ENCODE assay signal across 9 mouse cellular contexts in genomic region chr1:186189390-186189789, GRCm38 (mm10).
DNase-seq lines count a peak whose midpoint lies in the region; ATAC-seq and TF ChIP-seq lines count a peak whose summit lies in the region.
"Had no signal": no experiment of that assay in that cellular context is flagged by ENCODE, and none has a peak within 500 bp of the region (broad histone marks: within the 10 kb centered on the region; RNA-seq: fewer than 3 reads in every experiment).

No protein-coding gene starts in this region.

- peak overlapping the region; percentile 55; the same call in 1 of the 2 replicates for H3K27ac ChIP-seq in lung, embryonic 14.5 days (ENCODE audit: low read depth)
- H3K27ac ChIP-seq: liver, embryonic 13.5 days had no signal

- no peaks in the 10 kb centered on the region for H3K36me3 ChIP-seq in lung, embryonic 14.5 days (ENCODE audit: insufficient read depth)
- H3K36me3 ChIP-seq: liver, embryonic 13.5 days had no signal

- H3K9me3 ChIP-seq in lung, embryonic 14.5 days (ENCODE audit: low read depth, low read length) = no peaks in the 10 kb centered on the region
- H3K9me3 ChIP-seq: liver, embryonic 13.5 days had no signal

- TF ChIP-seq CTCF in lung, embryonic 14.5 days (IDR thresholded peaks at IDR 0.05; ENCODE audit: low read depth) = peak; percentile 36

- H3K4me2 ChIP-seq in lung, embryonic 14.5 days = no peak overlapping the region
- H3K4me2 ChIP-seq: liver, embryonic 13.5 days had no signal

- 0 out of 2 replicates have a peak, but pooled peaks cover 2% of the 10 kb centered on the region for H3K4me1 ChIP-seq in lung, embryonic 14.5 days (ENCODE audit: insufficient read depth)
- H3K4me1 ChIP-seq: liver, embryonic 13.5 days had no signal

- H3K4me3 ChIP-seq in lung, embryonic 14.5 days (ENCODE audit: low read depth, low read length) = no peak overlapping the region
- H3K4me3 ChIP-seq: liver, embryonic 13.5 days had no signal

- ATAC-seq in lung, embryonic 14.5 days (ENCODE audit: insufficient read depth) = peak; percentile 82

- 23% methylated on average over 11 of the region's 11 CpGs for WGBS in lung, embryonic 14.5 days

- intact Hi-C loops in heart, postnatal 25 days (cut with DNase I) = loop anchor here (10.0 kb wide), 2 partner anchors 205 to 505 kb away; no protein-coding TSS in a partner anchor

- H3K27me3 ChIP-seq in lung, embryonic 14.5 days (ENCODE audit: insufficient read depth, low read length) = no peaks in the 10 kb centered on the region
- H3K27me3 ChIP-seq: liver, embryonic 13.5 days had no signal

- H3K9ac ChIP-seq in lung, embryonic 14.5 days = no peak overlapping the region
- H3K9ac ChIP-seq: liver, embryonic 13.5 days had no signal

- DNase-seq in adrenal gland, postnatal 10 days = peak; percentile 11
- no peak for DNase-seq in adrenal gland, adult 8-10 months
- DNase-seq in embryo, embryonic 11 days = peak; percentile 45
- DNase-seq in heart, postnatal 25 days (ENCODE audit: low spot score) = peak; percentile 12
- DNase-seq in lung, embryonic 14.5 days = peak; percentile 91
- no peak for DNase-seq in thymus, postnatal 10 days (ENCODE audit: low spot score in 2 of 2)
- no peak for DNase-seq in frontal cortex, postnatal 10 days (ENCODE audit: low spot score in 2 of 2)
- DNase-seq in adrenal gland, postnatal 36 days = no peak
- DNase-seq: liver, embryonic 13.5 days had no signal

Comparison
In these comparisons a context has a peak if more than half of its experiments do, and no peak if none do; other contexts are left out.
1. DNase-seq: peak in adrenal gland, postnatal 10 days (single experiment), embryo, embryonic 11 days (single experiment), heart, postnatal 25 days (single experiment) and lung, embryonic 14.5 days (single experiment); none in adrenal gland, adult 8-10 months (single experiment), thymus, postnatal 10 days (0 of 2), frontal cortex, postnatal 10 days (0 of 2) and adrenal gland, postnatal 36 days (0 of 2).